In the genomic region with DNA sequence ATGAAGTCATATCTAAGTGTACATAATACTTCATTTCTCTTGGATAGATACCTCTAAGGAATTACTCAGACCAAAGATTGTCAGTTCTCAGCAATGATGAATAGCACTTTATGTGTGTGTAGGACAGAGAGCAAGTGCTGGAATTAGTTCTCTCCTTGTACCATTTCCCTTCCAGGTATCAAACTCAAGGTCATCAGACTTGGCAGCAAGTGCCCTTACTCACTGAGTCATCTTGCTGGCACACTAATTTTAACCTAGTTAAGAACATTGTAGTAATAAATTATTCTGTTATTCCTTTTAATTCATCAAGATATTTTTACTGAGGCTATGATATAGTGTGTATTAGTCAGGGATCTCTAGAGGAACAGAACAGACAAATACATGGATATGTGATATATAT, we compare ENCODE assay signal across 22 mouse cellular contexts.
DNase-seq lines count a peak whose midpoint lies in the region; ATAC-seq lines count a peak whose summit lies in the region.
"Had no signal": no experiment of that assay in that cellular context is flagged by ENCODE, and none has a peak within 500 bp of the region (broad histone marks: within the 10 kb centered on the region; RNA-seq: fewer than 3 reads in every experiment).

No protein-coding gene starts in this region.

- no peaks in the 10 kb centered on the region for H3K4me1 ChIP-seq in heart, embryonic 11.5 days (ENCODE audit: control insufficient read depth, insufficient read depth, low read length)
- H3K4me1 ChIP-seq: embryonic facial prominence, embryonic 15.5 days; forebrain, embryonic 10.5 days; heart, embryonic 10.5 days; heart, embryonic 15.5 days; hindbrain, embryonic 15.5 days had no signal

- H3K9ac ChIP-seq in heart, embryonic 11.5 days (ENCODE audit: low read depth, low read length): no peak overlapping the region
- H3K9ac ChIP-seq: embryonic facial prominence, embryonic 15.5 days; heart, embryonic 15.5 days; hindbrain, embryonic 15.5 days had no signal

- H3K9me3 ChIP-seq in heart, embryonic 11.5 days (replicated peaks; ENCODE audit: control insufficient read depth, low read length): no peaks in the 10 kb centered on the region
- H3K9me3 ChIP-seq: embryonic facial prominence, embryonic 15.5 days; forebrain, embryonic 10.5 days; heart, embryonic 10.5 days; heart, embryonic 15.5 days; hindbrain, embryonic 15.5 days had no signal

- peak; percentile 64 to 87 for DNase-seq in adrenal gland, adult (ENCODE audit: inconsistent age in 2 of 2, low spot score in 1 of 2)
- no peak for DNase-seq in adrenal gland, postnatal 4 days (ENCODE audit: low spot score in 2 of 2)
- DNase-seq in heart, postnatal 10 days: peak; percentile 5 to 19
- DNase-seq in adrenal gland, adult 8-10 months: peak; percentile 53
- peak; percentile 48 to 60 for DNase-seq in adrenal gland, postnatal 36 days
- DNase-seq in gastrocnemius, postnatal 36 days: no peak
- no peak for DNase-seq in layer of hippocampus, adult 9-11 months
- DNase-seq: cerebellum, adult 8-10 months; cerebellum, postnatal 14 days; embryo, embryonic 11 days; gastrocnemius, postnatal 10 days; heart, postnatal 36 days; kidney, adult 8-10 months had no signal

- H3K36me3 ChIP-seq in heart, embryonic 11.5 days (ENCODE audit: control insufficient read depth, insufficient read depth, low read length): no peaks in the 10 kb centered on the region
- H3K36me3 ChIP-seq: embryonic facial prominence, embryonic 15.5 days; forebrain, embryonic 10.5 days; heart, embryonic 15.5 days had no signal

- H3K4me2 ChIP-seq in heart, embryonic 11.5 days: no peak overlapping the region
- H3K4me2 ChIP-seq: embryonic facial prominence, embryonic 15.5 days; heart, embryonic 15.5 days; hindbrain, embryonic 15.5 days had no signal

- no peak overlapping the region for H3K27ac ChIP-seq in heart, embryonic 11.5 days (ENCODE audit: low read depth, low read length)
- H3K27ac ChIP-seq: embryonic facial prominence, embryonic 15.5 days; forebrain, embryonic 10.5 days; heart, embryonic 10.5 days; heart, embryonic 15.5 days; hindbrain, embryonic 15.5 days had no signal

- intact Hi-C loops in heart, postnatal 10 days (cut with DNase I): no loop called here
- intact Hi-C loops in gastrocnemius, postnatal 36 days (cut with DNase I): no loop called here

- H3K27me3 ChIP-seq in heart, embryonic 11.5 days (ENCODE audit: control insufficient read depth, insufficient read depth, low read length): no peaks in the 10 kb centered on the region
- H3K27me3 ChIP-seq: embryonic facial prominence, embryonic 15.5 days; heart, embryonic 15.5 days; hindbrain, embryonic 15.5 days had no signal

- ATAC-seq in heart, embryonic 11.5 days (replicated peaks; ENCODE audit: insufficient number of reproducible peaks, low FRiP score, low TSS enrichment): no peak
- ATAC-seq: forebrain, embryonic 14.5 days; intestine, embryonic 16.5 days had no signal

- no peak overlapping the region for H3K4me3 ChIP-seq in heart, embryonic 11.5 days (ENCODE audit: low read depth, low read length)
- H3K4me3 ChIP-seq: embryonic facial prominence, embryonic 15.5 days; erythroblast, embryonic 14.5 days; forebrain, embryonic 10.5 days; heart, embryonic 10.5 days; heart, embryonic 15.5 days; hindbrain, embryonic 15.5 days had no signal

Comparison
In these comparisons a context has a peak if more than half of its experiments do, and no peak if none do; other contexts are left out.
1. DNase-seq: peak in adrenal gland, adult (2 of 2), heart, postnatal 10 days (2 of 2), adrenal gland, adult 8-10 months (single experiment) and adrenal gland, postnatal 36 days (2 of 2); none in adrenal gland, postnatal 4 days (0 of 2), gastrocnemius, postnatal 36 days (0 of 2) and layer of hippocampus, adult 9-11 months (single experiment).